Mouse (Mus musculus) G1E-ER4 (cell line): ENCODE data around the gene Fars2. TPM values are rescaled to one million over a fixed set of nuclear protein-coding genes. Genes with fewer than 3 reads are reported as not detected.
A peak's percentile ranks its signal among the peaks of the same experiment; 100 is the strongest.

Experiments
- GATA1 ChIP-seq: IDR thresholded peaks from one replicate; pipeline ENCODE4 v1.8.0; 2012; ENCODE audit warnings: low read length, inconsistent platforms
- polyA plus RNA-seq: library from polyadenylated mRNA; stranded (reverse); fragments of >175 nt; gene quantifications from 2 replicates; pipeline ENCODE4 v1.2.3, GENCODE M21; 2012

Fars2 gene
- polyA plus RNA-seq: 40.7 and 60.7 TPM in 2 replicates

DNA sequence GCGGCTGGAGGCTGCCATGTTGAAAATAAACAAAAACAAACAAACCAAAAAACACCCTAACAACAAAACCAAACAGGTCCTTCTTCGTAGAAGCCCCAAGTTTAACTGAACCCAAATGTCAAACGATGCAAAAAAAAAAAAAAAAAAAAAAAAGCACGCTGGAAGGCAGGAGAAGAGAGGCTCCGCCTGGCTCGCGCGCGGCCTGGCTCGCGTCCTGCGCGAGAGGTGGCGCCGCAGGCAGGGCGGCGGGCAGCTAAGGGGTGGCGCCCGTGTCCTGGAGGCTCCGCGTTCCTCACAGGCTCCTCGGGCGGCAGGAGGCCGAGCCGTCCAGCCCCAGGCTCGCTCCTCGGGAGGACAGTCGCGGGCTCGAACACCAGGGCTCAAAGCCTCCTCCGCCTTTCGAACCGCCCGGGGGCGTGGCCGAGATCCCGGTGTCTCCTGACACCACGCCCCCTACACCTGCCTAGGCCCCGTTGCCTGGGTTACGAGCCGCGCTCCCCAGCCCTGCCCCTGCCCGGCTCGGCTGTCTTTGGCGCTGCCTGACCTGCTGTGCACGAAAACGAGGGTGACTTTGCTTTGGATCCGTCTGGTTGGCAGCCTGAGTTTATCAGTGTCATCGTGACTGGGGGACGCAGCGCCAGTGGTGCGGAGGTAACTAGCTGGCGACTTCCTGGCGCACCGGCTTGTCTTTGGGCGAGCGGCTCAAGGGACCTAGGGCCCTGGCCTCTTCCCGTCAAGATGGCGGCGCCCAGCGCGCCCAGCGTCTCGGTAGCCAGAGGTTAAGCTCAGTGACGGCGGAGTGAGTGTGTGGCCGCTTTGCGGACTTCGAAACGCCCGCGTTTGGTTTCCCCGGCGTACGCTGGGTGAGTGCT lies at the start of gene Fars2, which contains the start of gene Lyrm4:
TSS of gene Fars2 (plus strand) at position 270 of the 872 bp plus-strand sequence.
TSS of gene Lyrm4 (minus strand) at position 384 of the 872 bp plus-strand sequence.
- no peak for TF ChIP-seq GATA1

DNA sequence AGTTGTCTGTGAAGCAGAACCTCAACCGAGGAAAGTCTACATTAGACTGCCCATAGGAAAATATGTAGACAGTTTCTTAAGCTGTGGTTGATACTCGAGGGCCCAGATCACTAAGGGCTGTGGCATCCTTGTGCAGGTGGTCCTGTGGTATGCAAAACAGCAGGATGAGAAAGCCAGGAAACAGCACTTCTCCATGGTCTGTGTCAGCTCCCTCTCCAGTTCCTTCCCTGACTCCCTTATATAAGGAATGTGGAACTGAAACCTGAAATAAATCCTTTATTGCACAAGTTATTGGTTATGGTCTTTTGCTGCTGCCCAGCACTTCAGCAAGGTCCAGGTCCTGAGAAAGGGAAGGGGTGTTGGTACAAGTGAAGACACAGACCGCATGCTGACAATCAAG lies 42.7 kb upstream of the Fars2 start:
- TF ChIP-seq GATA1: no peak

DNA sequence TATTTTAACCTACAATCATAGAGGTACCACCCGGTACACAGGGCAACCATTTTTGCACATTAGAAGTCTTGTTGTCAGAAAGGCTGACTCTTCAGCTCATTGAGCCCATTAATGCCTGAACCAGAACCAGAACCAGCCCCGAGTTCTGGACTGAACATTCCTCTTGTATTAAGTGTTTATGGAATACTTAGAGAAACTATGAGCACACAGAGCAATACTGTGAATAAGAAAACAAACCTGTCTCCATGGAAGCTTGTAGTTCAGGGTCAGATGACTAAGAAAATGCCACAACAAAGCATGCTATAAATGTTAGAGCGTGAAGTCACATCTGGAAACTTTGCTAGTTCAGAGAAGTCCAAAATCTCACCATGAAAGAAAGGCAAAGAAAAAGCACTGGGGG lies 35.6 kb upstream of the Fars2 start:
- TF ChIP-seq GATA1: no peak

DNA sequence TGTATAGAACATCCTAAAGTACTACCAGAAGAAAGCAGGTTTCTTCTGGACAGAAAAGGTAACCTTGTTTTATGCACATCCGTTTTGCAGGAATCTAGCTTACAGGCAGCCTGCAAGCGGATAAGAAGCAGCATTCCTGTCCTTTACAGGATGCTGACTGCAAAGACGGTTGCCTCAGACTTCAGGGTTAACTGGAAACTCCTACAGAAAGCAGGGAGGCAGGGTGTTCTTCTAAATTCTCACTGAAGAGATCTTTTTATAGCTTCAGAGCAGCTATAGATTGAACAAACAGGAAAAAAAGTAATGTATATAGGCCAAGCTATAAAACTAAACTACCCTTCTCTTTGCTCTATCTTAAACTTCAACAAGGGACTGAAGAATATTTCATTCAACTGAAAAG lies 32.5 kb upstream of the Fars2 start:
- no peak for TF ChIP-seq GATA1

DNA sequence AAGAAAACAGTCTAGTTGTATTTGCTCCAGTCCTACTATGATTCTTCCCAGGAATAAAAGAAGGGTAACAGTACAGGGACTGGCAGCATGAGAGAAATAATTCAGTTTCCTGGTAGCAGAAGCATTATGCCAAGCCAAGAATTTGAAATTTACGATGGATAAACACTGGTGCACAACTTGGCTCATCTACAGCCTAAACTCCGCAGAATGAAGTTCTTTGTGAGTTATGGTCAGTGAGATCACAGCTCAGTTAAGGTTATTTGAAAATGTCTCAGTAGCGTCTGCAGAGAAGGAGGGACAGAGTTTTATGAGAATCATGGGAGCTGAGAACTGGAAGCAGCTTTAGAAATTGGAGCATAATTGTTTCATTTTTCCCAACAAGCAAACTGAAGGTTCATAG lies 31.2 kb upstream of the Fars2 start:
- TF ChIP-seq GATA1: no peak

DNA sequence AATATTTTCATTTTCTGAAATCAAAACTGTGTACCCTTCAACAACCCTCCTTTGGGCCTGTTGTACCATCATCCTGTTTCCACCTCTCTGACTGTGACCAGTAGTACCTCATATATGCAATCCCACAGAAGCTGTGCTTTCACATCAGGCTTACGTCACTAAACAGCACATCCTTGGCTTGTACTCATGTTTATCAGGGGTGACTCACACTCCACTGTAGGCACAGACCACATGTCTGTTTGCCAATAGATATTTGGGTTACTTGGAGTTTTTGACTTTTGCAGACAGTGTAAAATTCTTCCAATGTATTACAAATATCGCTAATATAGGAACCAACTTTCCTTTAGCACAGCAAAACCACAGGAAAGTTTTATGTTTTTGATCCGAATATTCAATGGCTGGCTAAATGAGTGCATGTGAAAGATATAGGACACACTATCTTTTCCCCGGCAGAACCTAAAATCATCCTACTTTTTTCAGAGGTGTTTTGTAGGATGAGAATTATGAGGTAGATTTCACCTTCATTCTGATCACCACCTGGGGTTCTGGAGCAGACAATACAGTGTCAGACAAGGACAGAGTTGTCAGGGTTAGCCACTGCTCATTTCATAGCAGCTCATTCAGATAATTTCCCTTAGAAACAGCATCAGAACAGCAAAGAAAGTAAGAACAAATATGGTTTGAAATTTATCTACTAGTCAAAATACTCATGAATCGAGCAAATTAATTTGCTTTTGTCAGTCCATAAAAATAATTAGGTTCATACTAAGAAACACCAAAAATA lies 30.4 kb upstream of the Fars2 start:
- TF ChIP-seq GATA1: no peak

DNA sequence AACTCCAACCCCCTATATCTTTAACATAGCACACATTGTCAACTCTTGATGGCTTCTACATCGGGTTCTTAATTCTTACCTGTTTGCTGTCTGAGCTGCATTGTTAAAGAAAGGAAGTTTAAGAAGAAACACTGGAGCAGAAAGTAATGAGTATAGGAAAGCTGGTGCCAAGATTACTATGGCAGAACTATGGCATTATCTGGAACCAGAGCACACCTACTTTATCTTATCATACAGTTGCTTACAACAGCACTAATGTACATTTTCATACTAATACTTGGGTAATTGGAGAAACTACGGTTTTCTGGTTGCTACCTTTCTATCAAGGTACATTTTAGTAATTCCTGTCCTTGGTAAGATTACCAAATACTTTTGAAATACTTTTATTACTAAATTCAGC lies 29.8 kb upstream of the Fars2 start:
- no peak for TF ChIP-seq GATA1

DNA sequence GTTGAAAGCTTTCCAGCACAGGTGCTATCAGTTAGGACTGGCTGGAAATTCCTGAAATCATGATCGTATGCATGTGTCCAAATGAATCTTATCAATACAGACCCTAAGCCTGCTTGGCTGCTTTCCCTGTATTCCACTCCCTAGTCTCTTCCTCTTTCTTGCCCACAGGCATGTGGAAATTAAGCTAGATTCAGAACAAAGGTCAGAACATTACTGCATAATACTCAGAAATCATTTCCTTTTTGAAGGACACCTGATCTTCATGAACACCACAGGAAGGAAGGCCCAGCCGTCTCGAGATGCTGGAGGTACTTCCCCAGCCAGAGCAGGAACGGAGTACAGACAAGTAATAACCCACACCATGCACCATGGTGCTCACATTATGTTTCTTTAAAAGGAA lies 29.0 kb upstream of the Fars2 start:
- TF ChIP-seq GATA1: no peak

DNA sequence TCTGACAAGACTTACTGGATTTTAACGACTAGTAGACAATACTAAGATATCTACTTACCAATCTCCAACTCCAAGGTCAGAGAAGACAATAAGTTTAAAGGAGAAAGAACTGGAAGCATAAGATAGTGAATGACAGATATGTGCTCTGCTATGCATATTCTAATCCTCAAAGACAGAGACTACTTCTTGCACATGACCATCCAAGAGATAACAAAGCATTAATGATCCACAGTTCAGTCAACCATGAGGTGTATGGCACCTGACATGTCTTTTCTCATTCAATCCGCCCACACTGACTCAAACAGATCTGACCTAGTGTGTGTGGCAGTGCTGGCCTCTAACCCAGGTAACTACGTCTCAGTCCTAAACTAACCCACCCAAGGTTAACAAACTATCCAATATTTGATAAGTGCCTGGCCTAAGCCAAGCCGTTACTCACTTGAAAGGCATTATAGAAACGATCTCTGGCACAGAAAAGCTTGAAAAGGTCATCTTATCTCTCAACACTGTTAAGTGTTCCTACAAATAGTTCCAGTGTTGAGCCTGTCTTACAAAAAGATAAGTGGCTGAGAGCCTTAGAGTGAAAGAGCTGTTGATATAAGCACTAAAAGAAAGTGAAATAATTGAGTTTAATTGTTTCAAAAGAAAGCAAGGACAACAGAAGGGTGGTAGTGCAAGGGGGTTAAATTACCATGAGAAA lies 20.4 kb upstream of the Fars2 start:
- TF ChIP-seq GATA1: peak; percentile 78

DNA sequence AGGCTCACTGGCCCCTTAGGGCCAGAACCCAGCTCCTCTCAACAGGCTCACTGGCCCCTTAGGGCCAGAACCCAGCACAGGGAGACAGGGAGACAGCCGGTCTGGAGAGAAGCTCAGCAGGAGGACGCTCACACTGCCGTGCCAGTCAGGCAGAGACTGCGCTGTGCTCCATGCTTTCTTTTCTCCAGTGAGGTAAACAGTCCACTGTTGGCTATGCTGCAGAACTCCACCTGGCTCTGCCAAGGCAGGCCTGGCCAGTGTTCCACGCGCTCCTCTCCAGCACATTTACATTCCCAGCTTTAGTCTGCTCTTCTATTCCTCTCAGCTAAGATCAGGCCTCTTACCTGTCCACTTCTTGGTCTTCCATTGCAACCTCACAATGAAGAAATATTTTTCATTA lies 11.6 kb upstream of the Fars2 start:
- TF ChIP-seq GATA1: no peak

DNA sequence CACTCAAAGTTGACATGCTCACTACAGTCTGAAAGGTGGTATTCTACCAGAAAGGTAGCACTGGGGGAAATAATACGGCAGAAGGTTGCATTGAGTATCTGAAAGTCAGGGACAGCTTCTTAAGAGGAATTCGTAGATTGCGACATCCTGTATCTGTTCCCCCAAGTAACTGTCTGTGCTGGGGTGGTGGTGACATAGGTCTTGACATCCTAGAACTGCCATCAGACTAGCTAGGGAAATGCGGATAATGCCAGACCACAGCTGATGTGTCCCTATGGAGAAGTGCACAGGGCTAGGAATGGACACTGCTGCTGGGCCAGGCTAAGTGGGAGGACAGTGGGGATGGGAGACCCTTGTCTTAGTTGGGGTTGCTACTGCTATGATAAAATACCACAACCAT lies 8.7 kb upstream of the Fars2 start:
- no peak for TF ChIP-seq GATA1

DNA sequence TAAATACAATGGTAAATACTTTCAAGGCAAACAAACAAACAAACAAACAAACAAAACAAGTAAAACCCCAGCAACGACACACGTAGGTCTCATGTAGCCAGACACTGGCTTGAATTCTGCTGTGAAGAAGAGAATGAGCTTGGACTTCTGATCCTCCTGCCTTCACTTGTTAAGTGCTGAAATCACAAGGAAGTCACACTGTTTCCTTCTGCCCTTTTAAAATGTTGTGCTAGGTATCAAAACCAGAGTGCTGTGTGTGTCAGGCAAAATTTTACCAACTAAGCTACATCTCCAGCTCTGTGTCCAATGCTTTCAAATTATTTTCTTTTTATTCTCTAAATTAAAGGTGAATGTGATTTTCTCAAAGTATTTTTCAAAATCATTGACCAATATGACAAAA lies 5.9 kb upstream of the Fars2 start:
- TF ChIP-seq GATA1: no peak

DNA sequence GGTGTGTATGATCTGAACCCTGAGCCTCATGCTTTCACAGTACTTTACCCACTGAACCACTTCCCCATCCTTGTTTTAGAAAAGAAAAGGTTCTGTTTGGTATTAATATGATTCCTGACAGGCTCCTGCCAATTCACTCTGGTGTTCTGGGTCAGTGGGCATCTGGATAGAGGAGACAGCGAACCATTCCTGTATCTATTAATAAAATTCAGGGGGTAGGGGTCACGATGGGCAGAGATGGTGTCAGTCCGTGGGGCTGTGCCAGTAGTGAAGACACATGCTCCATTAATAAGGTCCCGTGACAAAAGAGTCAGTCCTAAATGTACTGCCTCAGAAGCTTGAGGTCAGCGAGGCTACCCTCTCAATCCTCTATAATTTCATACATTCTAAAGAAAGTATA lies 4.0 kb upstream of the Fars2 start:
- no peak for TF ChIP-seq GATA1

DNA sequence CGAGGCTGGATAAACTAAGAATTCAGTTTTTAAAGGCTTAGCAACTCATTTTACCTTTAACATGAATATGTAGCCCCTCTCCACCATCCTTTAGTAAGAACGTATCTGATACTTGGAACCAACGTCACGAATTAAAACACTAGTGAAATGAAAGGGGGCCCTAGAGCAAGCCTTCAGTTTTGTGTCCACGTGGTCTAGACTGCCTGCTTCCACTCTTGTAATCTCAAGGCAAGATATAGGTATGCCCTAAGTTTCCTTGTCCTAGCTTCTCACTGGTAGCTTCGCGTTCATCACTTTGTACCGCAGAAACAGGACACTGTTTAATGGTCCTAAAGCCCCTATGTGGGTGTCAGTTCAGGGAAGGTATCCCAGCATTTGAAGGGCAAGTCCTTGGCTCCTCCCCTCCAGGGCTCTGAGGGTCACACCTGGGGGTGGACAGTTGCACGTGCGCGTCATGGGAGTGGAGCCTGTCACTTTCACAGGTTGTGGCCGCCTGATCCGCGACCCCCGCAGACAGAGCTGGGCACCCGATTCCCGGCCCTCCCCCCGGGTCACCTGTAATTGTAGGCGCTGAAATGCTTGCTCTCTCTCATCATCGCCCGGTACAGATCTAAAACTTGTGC lies 581 bp upstream of the Fars2 start:
- no peak for TF ChIP-seq GATA1

DNA sequence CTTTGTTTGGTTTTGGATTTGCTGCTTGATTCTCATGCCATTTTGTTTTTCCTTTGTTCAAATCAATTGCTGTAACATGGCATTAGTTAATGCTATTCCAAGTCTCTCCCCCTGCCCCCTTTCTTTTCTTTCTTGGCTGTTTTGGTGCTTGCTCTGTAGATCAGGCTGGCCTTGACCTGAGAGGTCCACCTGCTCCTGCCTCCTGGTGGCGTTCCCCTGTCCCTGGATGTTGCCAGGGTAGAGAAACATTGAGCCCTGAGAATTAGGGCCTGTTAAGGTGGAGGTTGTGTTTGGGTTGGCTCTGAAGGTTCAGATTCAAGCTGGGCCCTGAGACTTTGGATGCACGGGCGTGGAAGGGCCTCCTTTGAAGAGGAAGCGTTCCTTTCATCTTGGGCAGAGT lies 2.5 kb downstream of the Fars2 start:
- no peak for TF ChIP-seq GATA1

DNA sequence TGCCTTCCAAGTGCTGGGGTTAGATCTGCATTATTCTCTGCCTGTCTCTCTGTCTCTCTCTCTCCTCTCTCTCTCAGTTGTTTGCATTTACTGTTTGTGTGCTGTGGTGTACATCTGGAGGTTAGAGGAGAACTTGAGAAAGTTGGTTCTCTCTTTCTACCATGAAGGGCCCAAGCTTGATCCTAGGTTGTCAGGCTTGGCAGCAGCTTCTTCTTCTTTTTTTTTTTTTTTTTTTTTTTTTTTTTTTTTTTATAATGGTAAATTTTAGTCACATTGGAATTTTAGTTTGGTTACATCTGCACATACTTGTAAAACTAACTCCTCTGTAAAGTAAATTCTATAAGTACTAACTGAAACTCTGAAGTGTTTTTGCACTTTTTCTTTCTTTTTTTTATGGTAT lies 3.4 kb downstream of the Fars2 start:
- TF ChIP-seq GATA1: no peak
